20 mouse cellular contexts compared by ENCODE assay signal in the genomic region with DNA sequence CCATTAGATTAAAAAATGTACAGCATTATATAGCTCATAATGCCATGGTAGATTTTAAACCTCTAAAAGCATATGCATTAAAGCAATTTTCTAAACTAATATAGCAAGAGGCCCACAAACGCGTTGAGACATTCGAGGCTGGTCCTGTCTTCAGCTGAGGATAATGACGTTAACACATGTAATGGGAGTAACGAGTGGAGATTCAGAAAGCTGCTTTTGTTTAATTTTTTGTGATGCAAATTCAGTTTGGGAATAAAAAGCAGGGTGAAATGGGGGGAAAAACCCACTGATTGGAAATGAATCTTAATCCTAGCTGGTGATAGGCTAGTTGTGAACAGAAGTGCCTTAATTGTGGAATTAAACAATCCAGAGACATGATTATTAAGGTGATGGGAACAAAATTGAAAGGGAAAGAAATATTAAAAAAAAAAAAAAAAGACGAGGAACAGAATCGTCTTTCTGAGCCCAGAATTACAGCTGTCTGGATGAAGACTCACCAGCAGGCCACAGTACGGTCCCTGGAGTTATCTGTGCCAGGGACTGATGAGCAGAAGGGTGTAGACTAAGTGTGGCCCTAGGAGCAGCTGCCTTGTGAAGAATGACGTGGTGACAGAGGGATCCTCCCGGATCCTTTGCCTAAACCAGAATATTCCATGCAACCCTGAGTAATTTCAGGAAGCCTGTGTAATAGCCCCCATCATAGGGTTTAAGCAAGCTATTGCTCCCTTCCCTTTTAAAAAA.
DNase-seq lines count a peak whose midpoint lies in the region; ATAC-seq and TF ChIP-seq lines count a peak whose summit lies in the region.
"Had no signal": no experiment of that assay in that cellular context is flagged by ENCODE, and none has a peak within 500 bp of the region (broad histone marks: within the 10 kb centered on the region; RNA-seq: fewer than 3 reads in every experiment).

No protein-coding gene starts in this region.

- H3K4me2 ChIP-seq in forebrain, embryonic 12.5 days: no peak overlapping the region
- no peak overlapping the region for H3K4me2 ChIP-seq in midbrain, embryonic 15.5 days
- H3K4me2 ChIP-seq: embryonic facial prominence, embryonic 12.5 days; hindbrain, embryonic 12.5 days; limb, embryonic 12.5 days; liver, embryonic 12.5 days; lung, embryonic 14.5 days had no signal

- peaks cover 28% of the 10 kb centered on the region for H3K4me1 ChIP-seq in forebrain, embryonic 12.5 days
- peaks cover 24% of the 10 kb centered on the region for H3K4me1 ChIP-seq in midbrain, embryonic 15.5 days
- no peaks in the 10 kb centered on the region for H3K4me1 ChIP-seq in limb, embryonic 10.5 days

- H3K4me3 ChIP-seq in layer of hippocampus, adult 2 months: no peak overlapping the region
- no peak overlapping the region for H3K4me3 ChIP-seq in forebrain, embryonic 12.5 days (replicated peaks)
- H3K4me3 ChIP-seq in midbrain, embryonic 15.5 days: no peak overlapping the region
- no peak overlapping the region for H3K4me3 ChIP-seq in limb, embryonic 10.5 days
- H3K4me3 ChIP-seq: embryonic facial prominence, embryonic 12.5 days; erythroblast, embryonic 14.5 days; heart, embryonic 10.5 days; hindbrain, embryonic 12.5 days; limb, embryonic 12.5 days; liver, embryonic 12.5 days had no signal

- H3K9me3 ChIP-seq in forebrain, embryonic 12.5 days: no peaks in the 10 kb centered on the region
- H3K9me3 ChIP-seq in midbrain, embryonic 15.5 days: no peaks in the 10 kb centered on the region
- H3K9me3 ChIP-seq in limb, embryonic 10.5 days (replicated peaks): no peaks in the 10 kb centered on the region
- H3K9me3 ChIP-seq: embryonic facial prominence, embryonic 12.5 days; heart, embryonic 10.5 days; hindbrain, embryonic 12.5 days; limb, embryonic 12.5 days; liver, embryonic 12.5 days had no signal

- no peaks in the 10 kb centered on the region for H3K27me3 ChIP-seq in forebrain, embryonic 12.5 days
- H3K27me3 ChIP-seq in midbrain, embryonic 15.5 days (replicated peaks): no peaks in the 10 kb centered on the region
- no peaks in the 10 kb centered on the region for H3K27me3 ChIP-seq in limb, embryonic 10.5 days (ENCODE audit: low read depth, poor library complexity, severe bottlenecking)
- H3K27me3 ChIP-seq: embryonic facial prominence, embryonic 12.5 days; hindbrain, embryonic 12.5 days; liver, embryonic 12.5 days had no signal

- WGBS in forebrain, embryonic 12.5 days: 23% methylated on average over 10 of the region's 10 CpGs
- 42% methylated on average over 10 of the region's 10 CpGs for WGBS in midbrain, embryonic 15.5 days
- WGBS in limb, embryonic 10.5 days: 88% methylated on average over 10 of the region's 10 CpGs

- ATAC-seq in forebrain, embryonic 12.5 days (ENCODE audit: low FRiP score): peak; percentile 51; the same call in 1 of the 2 replicates
- no peak for ATAC-seq in midbrain, embryonic 15.5 days (replicated peaks)
- no peak for ATAC-seq in megakaryocyte progenitor cell, adult 5-6 weeks (replicated peaks; ENCODE audit: poor library complexity)
- ATAC-seq: intestine, postnatal 0 days; liver, embryonic 12.5 days had no signal

- H3K36me3 ChIP-seq in forebrain, embryonic 12.5 days (replicated peaks): no peaks in the 10 kb centered on the region
- no peaks in the 10 kb centered on the region for H3K36me3 ChIP-seq in midbrain, embryonic 15.5 days (replicated peaks)
- H3K36me3 ChIP-seq in limb, embryonic 10.5 days: no peaks in the 10 kb centered on the region
- H3K36me3 ChIP-seq: embryonic facial prominence, embryonic 12.5 days; heart, embryonic 10.5 days; hindbrain, embryonic 12.5 days; limb, embryonic 12.5 days; liver, embryonic 12.5 days had no signal

- DNase-seq in layer of hippocampus, adult 2 months (ENCODE audit: low spot score in 2 of 2): no peak
- no peak for DNase-seq in layer of hippocampus, postnatal 36 days
- DNase-seq in brain, adult 2 months (ENCODE audit: low read depth, low spot score): peak; percentile 54
- no peak for DNase-seq in limb, embryonic 10.5 days (ENCODE audit: low spot score)
- DNase-seq: B cell, adult 2 months; cerebellum, adult 9-11 months; lung, embryonic 14.5 days; lung, postnatal 36 days; right cerebral cortex, postnatal 4 days had no signal

- peak overlapping the region; percentile 73 for H3K27ac ChIP-seq in layer of hippocampus, adult 2 months
- H3K27ac ChIP-seq in forebrain, embryonic 12.5 days: peak overlapping the region; percentile 90
- peak overlapping the region; percentile 73 for H3K27ac ChIP-seq in midbrain, embryonic 15.5 days
- no peak overlapping the region for H3K27ac ChIP-seq in limb, embryonic 10.5 days
- H3K27ac ChIP-seq: embryonic facial prominence, embryonic 12.5 days; heart, embryonic 10.5 days; hindbrain, embryonic 12.5 days; kidney, postnatal 0 days; limb, embryonic 12.5 days; liver, embryonic 12.5 days had no signal

- H3K9ac ChIP-seq in forebrain, embryonic 12.5 days: no peak overlapping the region
- H3K9ac ChIP-seq in midbrain, embryonic 15.5 days: no peak overlapping the region
- H3K9ac ChIP-seq: embryonic facial prominence, embryonic 12.5 days; hindbrain, embryonic 12.5 days; limb, embryonic 12.5 days; liver, embryonic 12.5 days; lung, embryonic 14.5 days had no signal

- TF ChIP-seq CTCF in layer of hippocampus, adult 2 months (conservative IDR thresholded peaks at IDR 0.05): no peak
